Mouse (Mus musculus) intestine, postnatal 0 days (tissue): Measurements from ENCODE around the gene Zranb1. TPM values are rescaled to one million over a fixed set of nuclear protein-coding genes. Genes with fewer than 3 reads are reported as not detected.

Source experiments
- ATAC-seq: fragments of 200-750 bp; cut with Nextera tagmentation; 2 replicates; pipeline ENCODE4 v1.8.0; 2017; ENCODE audit warnings: mild to moderate bottlenecking, moderate TSS enrichment, moderate library complexity
- H3K27ac ChIP-seq: fragments of 300-500 bp; sonication (generic); 2 replicates; pipeline ENCODE4 v1.5.1; 2014; ENCODE audit warnings: mild to moderate bottlenecking, low read depth, low read length, moderate library complexity
- H3K27me3 ChIP-seq: fragments of 300-500 bp; sonication (generic); replicated peaks from 2 replicates; pipeline ENCODE4 v1.6.1; 2014; ENCODE audit warnings: low read length, mixed read lengths; ENCODE audit not compliant: control insufficient read depth, insufficient read depth
- H3K36me3 ChIP-seq: fragments of 300-500 bp; sonication (generic); 2 replicates; pipeline ENCODE4 v1.6.1; 2014; ENCODE audit warnings: mild to moderate bottlenecking, moderate library complexity; ENCODE audit not compliant: control insufficient read depth, insufficient read depth
- H3K4me1 ChIP-seq: fragments of 300-500 bp; sonication (generic); replicated peaks from 2 replicates; pipeline ENCODE4 v1.6.1; 2014; ENCODE audit warnings: antibody characterized with exemption, low read length, mixed read lengths; ENCODE audit not compliant: control insufficient read depth, insufficient read depth
- H3K4me2 ChIP-seq: fragments of 300-500 bp; sonication (generic); replicated peaks from 2 replicates; pipeline ENCODE4 v1.6.1; 2014; ENCODE audit warnings: low read depth, mild to moderate bottlenecking, moderate library complexity
- H3K4me3 ChIP-seq: fragments of 300-500 bp; sonication (generic); 2 replicates; pipeline ENCODE4 v1.5.1; 2014; ENCODE audit warnings: low read depth, low read length
- H3K9ac ChIP-seq: fragments of 300-500 bp; sonication (generic); 2 replicates; pipeline ENCODE4 v1.6.1; 2014; ENCODE audit warnings: mild to moderate bottlenecking, low read depth, low read length
- H3K9me3 ChIP-seq: fragments of 300-500 bp; sonication (generic); 2 replicates; pipeline ENCODE4 v1.6.1; 2016; ENCODE audit warnings: mixed run types; ENCODE audit not compliant: control insufficient read depth
- CTCF ChIP-seq: sonication (generic); IDR thresholded peaks from 2 replicates; pipeline ENCODE4 v1.5.1; 2016; ENCODE audit warnings: low read depth, mild to moderate bottlenecking, control low read depth, antibody characterized with exemption, moderate library complexity
- WGBS: fragments of 180-500 bp; shearing (Covaris S2); extraction: QIAGEN DNeasy Blood & Tissue Kit; methylation state at CpG from one replicate; pipeline ENCODE4 v1.1.7; 2014; 5-methylcytosine and 5-hydroxymethylcytosine counted together
- polyA plus RNA-seq: library from polyadenylated mRNA; unstranded; fragments of >200 nt; fragmentation: Nextera tagmentation; extraction: Ambion mirVana; gene quantifications from 2 replicates; pipeline ENCODE4 v1.2.1, GENCODE M21; 2015

Zranb1 gene
- polyA plus RNA-seq, 1 experiment from 2014 or later: 8.7 TPM

- peaks cover 6% of the 10 kb centered on the region; the same call in 1 of the 2 replicates for H3K36me3 ChIP-seq
- no peaks in the 10 kb centered on the region for H3K27me3 ChIP-seq
- WGBS: 94% methylated on average over 2 of the region's 2 CpGs
- H3K4me2 ChIP-seq: no peak overlapping the region
- ATAC-seq: no peak
- no peaks in the 10 kb centered on the region for H3K4me1 ChIP-seq
- no peak overlapping the region for H3K27ac ChIP-seq
- H3K9me3 ChIP-seq: no peaks in the 10 kb centered on the region
- peak; percentile 30; the same call in 1 of the 2 replicates for TF ChIP-seq CTCF
- H3K9ac ChIP-seq: no peak overlapping the region
- no peak overlapping the region for H3K4me3 ChIP-seq
Observed at GRCm38 (mm10) chr7:132972079-132972478, 41.1 kb downstream of the Zranb1 start.

- Histone ChIP-seq H3K9me3 (no peaks in the 10 kb centered on the region), H3K27me3 (no peaks in the 10 kb centered on the region), H3K27ac (no peak overlapping the region), H3K4me3 (no peak overlapping the region), H3K4me2 (no peak overlapping the region), H3K36me3 (peaks cover 9% of the 10 kb centered on the region; the same call in 1 of the 2 replicates), H3K9ac (no peak overlapping the region), H3K4me1 (no peaks in the 10 kb centered on the region)
- WGBS: 43% methylated on average over 2 of the region's 2 CpGs
- no peak for ATAC-seq
- no peak for TF ChIP-seq CTCF
Observed at GRCm38 (mm10) chr7:132976079-132976478, 45.1 kb downstream of the Zranb1 start.

GRCm38 (mm10) chr7:132977981-132978380, 47.0 kb downstream of the Zranb1 start:
- ATAC-seq: no peak
- TF ChIP-seq CTCF: no peak
- WGBS: 90% methylated on average over 2 of the region's 2 CpGs
- Histone ChIP-seq H3K27ac (no peak overlapping the region), H3K9ac (no peak overlapping the region), H3K36me3 (peaks cover 19% of the 10 kb centered on the region), H3K9me3 (no peaks in the 10 kb centered on the region), H3K4me2 (no peak overlapping the region), H3K27me3 (no peaks in the 10 kb centered on the region), H3K4me1 (no peaks in the 10 kb centered on the region), H3K4me3 (no peak overlapping the region)

- Histone ChIP-seq H3K9ac (no peak overlapping the region), H3K4me2 (no peak overlapping the region), H3K4me1 (no peaks in the 10 kb centered on the region), H3K9me3 (no peaks in the 10 kb centered on the region), H3K27me3 (no peaks in the 10 kb centered on the region), H3K36me3 (peaks cover 35% of the 10 kb centered on the region), H3K4me3 (no peak overlapping the region), H3K27ac (no peak overlapping the region)
- ATAC-seq: no peak
- WGBS: 60% methylated on average over 3 of the region's 3 CpGs
- no peak for TF ChIP-seq CTCF
Observed at GRCm38 (mm10) chr7:132982639-132983038, 51.7 kb downstream of the Zranb1 start.

GRCm38 (mm10) chr7:132989839-132990238, 58.9 kb downstream of the Zranb1 start:
- 46% methylated on average over 5 of the region's 5 CpGs for WGBS

GRCm38 (mm10) chr7:132991240-132991900, 60.4 kb downstream of the Zranb1 start:
- no peaks in the 10 kb centered on the region for H3K4me1 ChIP-seq
- ATAC-seq: no peak
- H3K27me3 ChIP-seq: no peaks in the 10 kb centered on the region
- no peaks in the 10 kb centered on the region for H3K9me3 ChIP-seq
- 70% methylated on average over 14 of the region's 14 CpGs for WGBS
- no peak overlapping the region for H3K4me3 ChIP-seq
- TF ChIP-seq CTCF: no peak
- no peak overlapping the region for H3K4me2 ChIP-seq
- peaks cover 85% of the 10 kb centered on the region for H3K36me3 ChIP-seq
- no peak overlapping the region for H3K9ac ChIP-seq
- peak overlapping the region; percentile 21 for H3K27ac ChIP-seq

More at GRCm38 (mm10) chr7:132989839-132990238, 58.9 kb downstream of the Zranb1 start:
- Histone ChIP-seq H3K4me3 (no peak overlapping the region), H3K4me2 (no peak overlapping the region), H3K9ac (no peak overlapping the region), H3K4me1 (no peaks in the 10 kb centered on the region), H3K27me3 (no peaks in the 10 kb centered on the region), H3K36me3 (peaks cover 78% of the 10 kb centered on the region), H3K9me3 (no peaks in the 10 kb centered on the region), H3K27ac (no peak overlapping the region)
- ATAC-seq: peak; percentile 28; the same call in 1 of the 2 replicates
- TF ChIP-seq CTCF: peak; percentile 51
